Mouse (Mus musculus): ENCODE data around the gene Igfbpl1. TPM values are rescaled to one million over a fixed set of nuclear protein-coding genes. Genes with fewer than 3 reads are reported as not detected.

Igfbpl1 gene
- total and polyA plus RNA-seq, 3 experiments: not detected

DNA sequence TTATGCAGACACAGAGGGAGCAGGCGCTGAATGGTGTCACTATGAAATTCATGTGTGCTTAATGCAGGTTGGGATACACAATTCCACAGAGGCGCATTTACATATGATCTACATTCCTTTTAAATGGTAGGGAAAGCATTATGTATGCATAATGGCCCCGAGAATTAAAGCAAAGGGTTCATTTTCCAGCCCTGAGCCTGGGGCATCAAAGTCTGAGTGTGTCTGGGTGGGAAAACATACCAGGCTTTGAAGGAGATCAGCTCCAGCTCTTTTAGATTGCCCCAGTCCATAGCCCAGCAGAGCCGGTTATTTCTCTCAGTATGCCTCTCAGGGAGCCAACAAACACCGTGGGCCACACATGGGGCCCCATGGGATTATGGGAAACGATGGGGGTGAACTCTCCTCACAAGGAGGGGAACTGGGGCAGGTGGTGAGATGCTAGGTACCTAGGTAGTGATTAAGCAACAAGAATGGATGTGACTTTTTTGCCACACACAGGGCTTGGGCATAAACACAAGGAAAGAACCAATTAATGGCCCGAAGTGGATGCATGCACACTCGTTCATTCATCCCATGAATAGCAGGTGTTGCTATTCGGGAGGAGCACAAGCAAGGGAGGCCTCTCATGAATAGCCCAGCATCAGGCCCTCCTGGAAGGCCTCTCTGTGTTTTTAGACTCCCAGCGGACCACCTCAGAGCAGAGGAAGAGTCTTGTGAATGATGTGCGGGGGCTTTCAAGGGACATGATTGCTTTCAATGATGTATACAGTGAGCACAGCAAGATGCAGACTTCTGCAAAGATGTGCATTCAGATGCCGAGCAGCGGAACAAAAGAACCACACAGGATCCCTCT lies 3.4 kb upstream of the Igfbpl1 start:
- no peaks in the 10 kb centered on the region for H3K36me3 ChIP-seq (ENCODE audit: control insufficient read depth in 1 of 2, insufficient read depth in 2 of 2, low read length in 2 of 2)
- H3K4me1 ChIP-seq (ENCODE audit: control insufficient read depth in 1 of 2, insufficient read depth in 2 of 2, low read length in 2 of 2): no peaks in the 10 kb centered on the region
- no peak for TF ChIP-seq BHLHE40 (IDR thresholded peaks at IDR 0.05; ENCODE audit: borderline replicate concordance, low read depth, low read length)
- TF ChIP-seq SMC3 (IDR thresholded peaks at IDR 0.05; ENCODE audit: low read depth, low read length): no peak
- TF ChIP-seq POLR2A (IDR thresholded peaks at IDR 0.05; ENCODE audit: control insufficient read depth in 1 of 2, insufficient read depth in 1 of 2, low read depth in 1 of 2, low read length in 2 of 2, poor library complexity in 1 of 2): no peak
- TF ChIP-seq MYB (IDR thresholded peaks at IDR 0.05; ENCODE audit: low read depth, low read length): no peak
- no peaks in the 10 kb centered on the region for H3K79me2 ChIP-seq (ENCODE audit: control insufficient read depth, insufficient read depth, low read length, poor library complexity)
- no peak for DNase-seq (ENCODE audit: low read depth, low spot score)
- no peak overlapping the region for H3K27ac ChIP-seq (ENCODE audit: control insufficient read depth, low read depth, low read length)
- no peaks in the 10 kb centered on the region for H3K9me3 ChIP-seq (replicated peaks; ENCODE audit: insufficient read depth, low read length)
- peaks cover 9 to 18% of the 10 kb centered on the region in 2 experiments for H3K27me3 ChIP-seq (ENCODE audit: control insufficient read depth in 1 of 2, insufficient read depth in 2 of 2, low read length in 2 of 2)
- H3K4me3 ChIP-seq (ENCODE audit: control insufficient read depth in 1 of 2, insufficient read depth in 1 of 2, low read depth in 2 of 2, low read length in 2 of 2): no peak overlapping the region
- H3K9ac ChIP-seq (ENCODE audit: control insufficient read depth, low read depth, low read length, poor library complexity, severe bottlenecking): no peak overlapping the region

DNA sequence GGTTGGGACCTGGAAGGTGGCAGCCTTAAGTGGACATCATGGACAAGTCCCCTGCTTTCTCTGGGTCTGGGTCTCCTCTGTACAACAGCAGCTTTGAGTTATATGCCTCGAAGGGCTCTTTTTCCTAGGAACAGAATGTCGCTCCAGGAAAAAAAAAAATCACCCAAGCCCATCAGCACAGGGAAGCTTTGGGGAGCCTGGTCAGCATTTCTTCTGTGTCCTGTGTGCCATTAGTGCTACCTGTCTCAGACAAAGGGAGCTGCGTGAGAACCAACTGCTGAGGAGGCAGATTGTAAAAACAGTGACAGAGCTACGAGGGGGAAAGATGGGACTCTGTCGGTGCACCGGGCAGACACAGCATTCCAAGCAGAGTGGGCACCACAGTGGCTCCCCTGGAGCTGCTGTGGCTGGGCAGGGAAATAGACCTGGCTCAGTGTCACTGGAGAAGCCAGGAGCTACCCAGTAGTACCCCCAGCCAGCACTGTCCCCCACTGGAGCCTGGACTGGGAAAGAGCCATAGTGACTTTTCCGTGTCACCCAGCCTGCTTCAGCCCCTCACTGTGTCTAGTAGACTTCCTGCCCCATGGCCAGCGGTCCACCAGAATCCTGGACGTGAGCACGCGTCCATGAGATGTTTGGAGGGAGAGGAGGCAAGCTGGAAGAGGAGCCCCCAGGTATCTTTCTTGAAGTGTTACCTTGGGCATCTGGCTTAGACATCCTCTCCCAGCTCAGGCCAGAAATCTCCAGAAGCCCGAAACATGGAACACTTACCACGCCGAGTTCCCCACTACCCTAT lies 1.8 kb downstream of the Igfbpl1 start:
- no peak for TF ChIP-seq CTCF (IDR thresholded peaks at IDR 0.05 in 2 of 3, conservative IDR thresholded peaks at IDR 0.05 in 1 of 3; ENCODE audit: control insufficient read depth in 1 of 3, insufficient read depth in 1 of 3, low read depth in 2 of 3, low read length in 3 of 3, poor library complexity in 1 of 3, severe bottlenecking in 1 of 3)
- TF ChIP-seq ZKSCAN1 (IDR thresholded peaks at IDR 0.05; ENCODE audit: low read depth, low read length): no peak
- no peak for TF ChIP-seq GATA1 (IDR thresholded peaks at IDR 0.05; ENCODE audit: low read depth, low read length)
- no peak for TF ChIP-seq TAL1 (IDR thresholded peaks at IDR 0.05; ENCODE audit: low read length)
- TF ChIP-seq HCFC1 (IDR thresholded peaks at IDR 0.05; ENCODE audit: low read depth, low read length): no peak
- no peak for TF ChIP-seq CHD2 (IDR thresholded peaks at IDR 0.05; ENCODE audit: low read length)
- no peak for TF ChIP-seq ZNF384 (IDR thresholded peaks at IDR 0.05; ENCODE audit: low read depth, low read length)
- no peak for TF ChIP-seq ELF1 (IDR thresholded peaks at IDR 0.05; ENCODE audit: low read depth, low read length)
- TF ChIP-seq CHD1 (IDR thresholded peaks at IDR 0.05; ENCODE audit: low read depth, low read length): no peak
- no peak for TF ChIP-seq NRF1 (IDR thresholded peaks at IDR 0.05; ENCODE audit: insufficient read depth, low read depth, low read length, poor library complexity, severe bottlenecking)
- H3K27me3 ChIP-seq (ENCODE audit: control insufficient read depth in 1 of 2, insufficient read depth in 2 of 2, low read length in 2 of 2): peaks cover 7 to 14% of the 10 kb centered on the region in 2 experiments
- H3K27ac ChIP-seq (ENCODE audit: control insufficient read depth, low read depth, low read length): no peak overlapping the region
- H3K4me3 ChIP-seq (ENCODE audit: control insufficient read depth in 1 of 2, insufficient read depth in 1 of 2, low read depth in 2 of 2, low read length in 2 of 2): no peak overlapping the region
- H3K9me3 ChIP-seq (replicated peaks; ENCODE audit: insufficient read depth, low read length): no peaks in the 10 kb centered on the region
- DNase-seq (ENCODE audit: low read depth, low spot score): no peak
- no peaks in the 10 kb centered on the region for H3K4me1 ChIP-seq (ENCODE audit: control insufficient read depth in 1 of 2, insufficient read depth in 2 of 2, low read length in 2 of 2)
- no peaks in the 10 kb centered on the region for H3K36me3 ChIP-seq (ENCODE audit: control insufficient read depth in 1 of 2, insufficient read depth in 2 of 2, low read length in 2 of 2)
- H3K79me2 ChIP-seq (ENCODE audit: control insufficient read depth, insufficient read depth, low read length, poor library complexity): no peaks in the 10 kb centered on the region
- H3K9ac ChIP-seq (ENCODE audit: control insufficient read depth, low read depth, low read length, poor library complexity, severe bottlenecking): no peak overlapping the region

Data from MEL (cell line).